Mouse (Mus musculus) intestine, postnatal 0 days (tissue): Measurements from ENCODE around the gene C130050O18Rik. TPM values are rescaled to one million over a fixed set of nuclear protein-coding genes. Genes with fewer than 3 reads are reported as not detected.

Experiments
- ATAC-seq: fragments of 200-750 bp; cut with Nextera tagmentation; 2 replicates; pipeline ENCODE4 v1.8.0; 2017; ENCODE audit warnings: mild to moderate bottlenecking, moderate TSS enrichment, moderate library complexity
- H3K27ac ChIP-seq: fragments of 300-500 bp; sonication (generic); 2 replicates; pipeline ENCODE4 v1.5.1; 2014; ENCODE audit warnings: mild to moderate bottlenecking, low read depth, low read length, moderate library complexity
- H3K27me3 ChIP-seq: fragments of 300-500 bp; sonication (generic); replicated peaks from 2 replicates; pipeline ENCODE4 v1.6.1; 2014; ENCODE audit warnings: low read length, mixed read lengths; ENCODE audit not compliant: control insufficient read depth, insufficient read depth
- H3K36me3 ChIP-seq: fragments of 300-500 bp; sonication (generic); 2 replicates; pipeline ENCODE4 v1.6.1; 2014; ENCODE audit warnings: mild to moderate bottlenecking, moderate library complexity; ENCODE audit not compliant: control insufficient read depth, insufficient read depth
- H3K4me1 ChIP-seq: fragments of 300-500 bp; sonication (generic); replicated peaks from 2 replicates; pipeline ENCODE4 v1.6.1; 2014; ENCODE audit warnings: antibody characterized with exemption, low read length, mixed read lengths; ENCODE audit not compliant: control insufficient read depth, insufficient read depth
- H3K4me2 ChIP-seq: fragments of 300-500 bp; sonication (generic); replicated peaks from 2 replicates; pipeline ENCODE4 v1.6.1; 2014; ENCODE audit warnings: low read depth, mild to moderate bottlenecking, moderate library complexity
- H3K4me3 ChIP-seq: fragments of 300-500 bp; sonication (generic); 2 replicates; pipeline ENCODE4 v1.5.1; 2014; ENCODE audit warnings: low read depth, low read length
- H3K9ac ChIP-seq: fragments of 300-500 bp; sonication (generic); 2 replicates; pipeline ENCODE4 v1.6.1; 2014; ENCODE audit warnings: mild to moderate bottlenecking, low read depth, low read length
- H3K9me3 ChIP-seq: fragments of 300-500 bp; sonication (generic); 2 replicates; pipeline ENCODE4 v1.6.1; 2016; ENCODE audit warnings: mixed run types; ENCODE audit not compliant: control insufficient read depth
- CTCF ChIP-seq: sonication (generic); IDR thresholded peaks from 2 replicates; pipeline ENCODE4 v1.5.1; 2016; ENCODE audit warnings: low read depth, mild to moderate bottlenecking, control low read depth, antibody characterized with exemption, moderate library complexity
- WGBS: fragments of 180-500 bp; shearing (Covaris S2); extraction: QIAGEN DNeasy Blood & Tissue Kit; methylation state at CpG from one replicate; pipeline ENCODE4 v1.1.7; 2014; 5-methylcytosine and 5-hydroxymethylcytosine counted together
- polyA plus RNA-seq: library from polyadenylated mRNA; unstranded; fragments of >200 nt; fragmentation: Nextera tagmentation; extraction: Ambion mirVana; gene quantifications from 2 replicates; pipeline ENCODE4 v1.2.1, GENCODE M21; 2015

Gene C130050O18Rik
- polyA plus RNA-seq, 1 experiment from 2014 or later = 0.76 TPM

DNA sequence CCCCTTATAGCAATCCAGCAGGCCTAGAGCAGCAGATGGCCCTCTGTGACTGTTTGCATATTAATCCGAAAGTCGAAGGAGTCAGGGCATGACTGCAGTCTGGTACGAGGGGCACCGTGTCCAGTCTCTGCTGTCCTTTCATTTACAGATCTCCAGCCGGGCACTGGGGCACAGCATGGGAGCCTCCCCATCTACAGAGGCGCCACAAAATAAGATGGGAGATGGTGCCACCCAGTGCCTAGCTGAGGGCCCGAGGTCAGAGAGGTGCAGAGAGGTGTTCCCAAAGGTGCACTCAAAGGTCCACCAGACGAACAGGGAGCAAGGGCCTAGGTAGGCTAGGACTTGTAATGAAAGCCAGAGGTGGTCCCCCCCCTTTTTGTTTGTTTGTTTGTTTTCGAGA is 21.8 kb upstream of the C130050O18Rik start:
- TF ChIP-seq CTCF = no peak
- no peak overlapping the region for H3K9ac ChIP-seq
- H3K27ac ChIP-seq = no peak overlapping the region
- H3K4me3 ChIP-seq = no peak overlapping the region
- no peak for ATAC-seq
- no peaks in the 10 kb centered on the region for H3K27me3 ChIP-seq
- no peak overlapping the region for H3K4me2 ChIP-seq
- 75% methylated on average over 9 of the region's 9 CpGs for WGBS
- H3K4me1 ChIP-seq = peaks cover 16% of the 10 kb centered on the region; the same call in 1 of the 2 replicates
- no peaks in the 10 kb centered on the region for H3K9me3 ChIP-seq
- H3K36me3 ChIP-seq = no peaks in the 10 kb centered on the region

- Histone ChIP-seq H3K4me3 (no peak overlapping the region), H3K36me3 (no peaks in the 10 kb centered on the region), H3K27ac (no peak overlapping the region), H3K4me1 (peaks cover 10% of the 10 kb centered on the region), H3K27me3 (no peaks in the 10 kb centered on the region), H3K9me3 (no peaks in the 10 kb centered on the region), H3K4me2 (no peak overlapping the region), H3K9ac (no peak overlapping the region)
- ATAC-seq = no peak
- 38% methylated on average over 10 of the region's 10 CpGs for WGBS
- no peak for TF ChIP-seq CTCF
These were observed 20.5 kb upstream of the C130050O18Rik start for GRCm38 (mm10) chr5:139384531-139384930.

DNA sequence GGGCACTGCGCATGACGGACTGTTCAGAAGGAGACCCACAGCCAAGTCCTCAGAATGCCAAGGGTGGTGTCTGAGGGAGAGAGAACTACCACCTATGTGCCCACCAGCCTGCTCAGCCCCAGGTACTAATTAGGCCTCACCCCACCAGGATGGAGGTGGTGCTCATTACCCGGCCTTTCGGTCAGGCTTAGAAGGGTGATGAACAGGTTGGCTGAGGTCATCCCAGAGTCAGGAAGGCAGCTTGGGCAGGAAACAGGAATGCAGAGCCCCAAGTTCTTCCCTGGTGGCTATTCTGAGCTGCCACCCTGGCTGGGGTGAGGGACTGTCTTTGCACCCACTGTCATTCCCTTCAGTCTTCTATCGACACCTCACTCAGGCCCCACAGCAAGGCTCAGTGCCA is 19.0 kb upstream of the C130050O18Rik start:
- Histone ChIP-seq H3K36me3 (no peaks in the 10 kb centered on the region), H3K27ac (no peak overlapping the region), H3K9ac (no peak overlapping the region), H3K4me3 (no peak overlapping the region), H3K4me2 (no peak overlapping the region), H3K27me3 (no peaks in the 10 kb centered on the region), H3K9me3 (no peaks in the 10 kb centered on the region), H3K4me1 (peaks cover 6% of the 10 kb centered on the region)
- ATAC-seq = no peak
- WGBS = 94% methylated on average over 5 of the region's 5 CpGs
- TF ChIP-seq CTCF = no peak

DNA sequence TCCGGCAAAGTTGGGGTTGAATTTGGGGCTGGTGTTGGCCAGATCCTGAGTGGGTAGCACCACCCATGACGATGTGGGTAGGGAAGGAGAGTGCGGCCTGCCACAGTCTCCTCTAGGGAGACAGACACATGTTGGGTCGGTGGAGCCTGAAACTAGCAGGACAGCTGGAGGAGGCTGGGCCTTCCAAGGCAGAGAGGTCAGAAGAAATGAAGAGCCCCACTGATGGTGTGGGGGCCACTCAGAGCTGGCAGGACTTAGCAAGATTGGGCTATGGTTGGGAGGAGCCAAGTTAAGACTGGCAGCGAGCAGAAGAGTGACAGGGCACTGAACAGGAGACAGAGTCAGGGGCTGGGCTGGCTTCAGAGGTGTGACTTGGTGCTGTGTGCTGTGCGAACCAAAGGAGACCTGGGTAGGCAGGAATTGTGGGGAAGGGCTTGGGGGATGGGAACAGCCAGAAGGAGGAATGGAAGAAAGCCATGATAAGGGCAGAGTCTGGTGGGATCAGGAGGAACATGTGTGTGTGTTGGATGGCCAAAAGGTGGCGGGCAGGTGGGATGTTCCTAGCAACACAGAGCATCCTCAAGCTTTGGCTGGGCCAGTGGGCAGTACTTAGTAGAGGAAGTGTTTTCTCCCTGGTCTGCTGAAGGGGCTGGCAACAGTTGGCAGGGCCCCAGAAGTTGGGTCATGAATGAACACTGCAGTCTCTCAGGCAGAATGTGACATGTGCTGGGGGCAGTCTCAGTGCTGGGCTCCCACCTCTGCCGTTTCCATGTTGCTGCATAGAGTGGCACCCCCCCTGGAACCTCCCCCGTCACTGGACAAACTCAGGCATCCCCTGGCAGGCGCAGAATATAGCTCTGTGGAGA is 17.5 kb upstream of the C130050O18Rik start:
- 77% methylated on average over 10 of the region's 10 CpGs for WGBS
- H3K4me2 ChIP-seq = no peak overlapping the region
- H3K9me3 ChIP-seq = no peaks in the 10 kb centered on the region
- no peak for TF ChIP-seq CTCF
- no peak overlapping the region for H3K4me3 ChIP-seq
- peaks cover 3% of the 10 kb centered on the region; the same call in 1 of the 2 replicates for H3K36me3 ChIP-seq
- ATAC-seq = no peak
- no peak overlapping the region; the same call in 1 of the 2 replicates for H3K27ac ChIP-seq
- peaks cover 5% of the 10 kb centered on the region for H3K4me1 ChIP-seq
- no peaks in the 10 kb centered on the region for H3K27me3 ChIP-seq
- no peak overlapping the region for H3K9ac ChIP-seq

DNA sequence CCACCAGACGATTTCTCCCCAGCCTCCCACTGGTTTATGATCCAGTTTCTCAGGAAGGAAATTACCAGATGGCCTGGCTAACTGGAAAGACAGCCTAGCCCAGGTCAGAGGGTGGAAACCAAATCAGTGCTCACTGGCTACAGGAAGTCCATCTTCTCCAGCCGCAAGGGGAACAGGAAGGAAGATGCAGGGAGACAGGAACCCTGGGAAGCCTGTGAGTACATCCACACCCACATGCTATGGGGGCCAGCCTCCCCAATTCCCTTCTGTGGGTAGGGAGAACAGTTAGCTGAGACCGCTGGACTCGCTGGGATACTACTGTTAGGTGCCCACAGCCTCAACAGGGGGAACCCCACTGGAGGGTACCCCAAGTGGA is 16.9 kb upstream of the C130050O18Rik start:
- WGBS = 64% methylated on average over 4 of the region's 4 CpGs
- Histone ChIP-seq H3K9me3 (no peaks in the 10 kb centered on the region), H3K27ac (no peak overlapping the region), H3K36me3 (peaks cover 8% of the 10 kb centered on the region; the same call in 1 of the 2 replicates), H3K4me1 (peaks cover 5% of the 10 kb centered on the region), H3K9ac (no peak overlapping the region), H3K4me3 (no peak overlapping the region), H3K27me3 (no peaks in the 10 kb centered on the region), H3K4me2 (no peak overlapping the region)
- ATAC-seq = no peak
- no peak for TF ChIP-seq CTCF

GRCm38 (mm10) chr5:139388694-139389675 is 16.1 kb upstream of the C130050O18Rik start:
- 72% methylated on average over 17 of the region's 17 CpGs for WGBS
- H3K9me3 ChIP-seq = no peaks in the 10 kb centered on the region
- no peak for TF ChIP-seq CTCF
- ATAC-seq = no peak
- peaks cover 8% of the 10 kb centered on the region; the same call in 1 of the 2 replicates for H3K36me3 ChIP-seq
- peaks cover 5% of the 10 kb centered on the region for H3K4me1 ChIP-seq
- no peaks in the 10 kb centered on the region for H3K27me3 ChIP-seq
- H3K4me2 ChIP-seq = no peak overlapping the region
- no peak overlapping the region for H3K4me3 ChIP-seq
- H3K9ac ChIP-seq = no peak overlapping the region
- no peak overlapping the region for H3K27ac ChIP-seq
